Mouse (Mus musculus) forelimb bud, embryonic 11.5 days (tissue): ENCODE data around the gene Pycr2.
A peak's percentile ranks its signal among the peaks of the same experiment; 100 is the strongest.
"Not testable (repeated sequence)": the region's sequence is repeated elsewhere in the genome, so short reads cannot be mapped to it uniquely, and the experiment has no call there.

ENCODE experiments used
- DNase-seq: peaks from one replicate; pipeline ENCODE4 v3.0.0-alpha.2; 2012; ENCODE audit warnings: low read depth, low spot score

Gene Pycr2

DNA sequence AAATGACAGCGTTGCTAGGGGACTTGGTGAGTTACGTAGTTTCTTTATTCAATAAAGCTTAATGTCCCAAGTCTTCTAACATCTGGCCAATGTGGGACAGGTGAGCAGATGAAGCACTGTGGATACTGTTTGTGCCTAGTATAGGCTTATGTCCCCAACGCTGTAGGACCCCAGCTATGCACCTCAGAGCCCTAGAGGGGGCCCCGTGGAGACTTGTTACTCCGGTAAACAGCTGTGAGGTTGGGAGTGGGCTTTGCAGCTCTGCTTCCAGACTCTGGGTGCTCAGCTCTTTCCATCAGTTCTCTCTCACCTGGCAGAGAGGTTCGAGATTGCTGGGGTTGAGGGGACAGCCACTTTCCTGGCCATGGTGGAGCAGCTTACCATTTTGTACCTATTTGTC lies 1.2 kb downstream of the Pycr2 start:
- DNase-seq, result no peak

DNA sequence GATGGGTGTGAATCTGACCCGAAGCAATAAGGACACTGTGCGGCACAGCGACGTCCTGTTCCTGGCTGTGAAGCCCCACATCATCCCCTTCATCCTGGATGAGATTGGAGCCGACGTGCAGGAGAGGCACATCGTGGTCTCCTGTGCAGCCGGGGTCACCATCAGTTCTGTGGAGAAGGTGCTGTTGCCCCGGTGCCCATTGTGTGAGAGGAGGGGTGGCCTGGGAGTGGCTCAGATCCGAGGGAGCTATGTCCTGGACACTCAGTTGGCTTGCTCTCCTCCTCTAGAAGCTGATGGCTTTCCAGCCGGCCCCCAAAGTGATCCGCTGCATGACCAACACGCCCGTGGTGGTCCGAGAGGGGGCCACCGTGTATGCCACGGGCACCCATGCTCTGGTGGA lies 1.8 kb downstream of the Pycr2 start:
- DNase-seq, result no peak

DNA sequence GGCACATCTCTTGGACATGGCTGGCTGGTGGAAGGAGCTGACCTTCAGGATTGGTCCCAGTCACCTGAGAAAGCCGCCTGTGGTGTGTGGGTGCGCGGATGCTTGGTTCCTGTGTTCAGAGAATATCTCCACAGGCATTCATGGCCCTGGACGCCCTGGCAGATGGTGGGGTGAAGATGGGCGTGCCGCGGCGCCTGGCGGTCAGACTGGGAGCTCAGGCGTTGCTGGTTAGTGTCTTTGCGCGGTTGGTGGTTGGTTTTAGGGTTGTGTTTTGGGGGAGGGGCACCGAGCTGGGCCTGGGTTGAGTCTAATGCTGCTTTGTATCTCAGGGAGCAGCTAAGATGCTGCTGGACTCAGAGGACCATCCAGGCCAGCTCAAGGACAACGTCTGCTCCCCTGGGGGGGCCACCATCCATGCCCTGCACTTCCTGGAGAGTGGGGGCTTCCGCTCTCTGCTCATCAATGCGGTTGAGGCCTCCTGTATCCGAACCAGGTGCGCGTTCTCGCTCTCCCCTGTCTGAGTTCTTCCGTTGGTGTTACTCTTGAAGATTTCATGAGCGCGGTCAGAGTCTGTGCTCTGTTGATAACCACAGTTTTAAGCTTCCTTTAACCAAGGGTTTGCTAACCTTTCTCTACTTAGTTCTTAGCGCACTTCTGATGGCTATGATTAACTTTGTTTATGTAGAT lies 2.5 kb downstream of the Pycr2 start:
- no peak for DNase-seq

DNA sequence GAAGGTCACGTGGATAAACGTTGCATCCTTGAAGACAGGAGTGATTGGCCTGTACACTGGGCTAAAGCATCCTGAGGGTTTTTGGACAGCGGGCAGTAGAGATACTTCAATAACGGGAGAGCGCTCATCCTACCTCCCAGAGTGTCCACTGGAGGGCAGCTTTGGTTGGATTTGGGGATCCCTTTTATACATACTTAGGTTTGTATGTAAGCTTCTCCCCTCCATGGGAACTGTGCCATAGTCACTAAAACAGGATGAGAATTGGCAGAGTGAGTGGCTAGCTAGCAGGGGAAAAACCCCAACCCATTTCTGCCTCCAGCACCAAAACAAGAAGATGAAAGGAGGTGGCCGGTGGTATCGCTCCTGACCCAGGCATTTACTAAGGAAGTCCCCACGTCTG lies 7.0 kb downstream of the Pycr2 start:
- no peak for DNase-seq

DNA sequence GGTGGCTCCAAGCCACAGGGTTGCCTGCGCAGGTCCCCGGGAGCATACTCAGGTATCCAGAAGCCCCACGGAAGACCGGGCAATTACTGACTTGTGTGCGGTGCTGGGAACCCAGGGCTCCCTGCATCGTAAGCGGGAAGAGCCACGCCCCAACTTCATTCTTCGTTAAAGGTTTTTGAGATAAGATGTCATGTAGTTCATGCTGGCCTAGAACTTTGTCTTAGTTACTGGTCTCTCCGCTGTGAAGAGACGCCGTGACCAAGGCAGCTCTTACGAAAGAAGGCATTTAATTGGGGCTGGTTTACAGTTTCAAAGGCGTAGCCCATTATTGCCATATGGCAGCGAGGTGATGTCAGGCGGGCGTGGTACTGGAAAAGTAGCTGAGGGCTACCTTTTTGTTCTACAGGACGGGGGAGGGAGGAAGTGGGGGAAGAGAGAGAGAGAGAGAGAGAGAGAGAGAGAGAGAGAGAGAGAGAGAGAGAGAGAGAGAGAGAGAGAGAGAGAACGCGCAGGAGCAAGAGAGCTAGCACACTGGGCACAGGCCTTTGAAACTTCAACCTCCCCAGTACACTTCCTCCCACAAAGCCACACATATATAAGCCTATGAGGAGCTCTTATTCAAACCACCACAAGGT lies 7.7 kb downstream of the Pycr2 start:
- no peak for DNase-seq

DNA sequence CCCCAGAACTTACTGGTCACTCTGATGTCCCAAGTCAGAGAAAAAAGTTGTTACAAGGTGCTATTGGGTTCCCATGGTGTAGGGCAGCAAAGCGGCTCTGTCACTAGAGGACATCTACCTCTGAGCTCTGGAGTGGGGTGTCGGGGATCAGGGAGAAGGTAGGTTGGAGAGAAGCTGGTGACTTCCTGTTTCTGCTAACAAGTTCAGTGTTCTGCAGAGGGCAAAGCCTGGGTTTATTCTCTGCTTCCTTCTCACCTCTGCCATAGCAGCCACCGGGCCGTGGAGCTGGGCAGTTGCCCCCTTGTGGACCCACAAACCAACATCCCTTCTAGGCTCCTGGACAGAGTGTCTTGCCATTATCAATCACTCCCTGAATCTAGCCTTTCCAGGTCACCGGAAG lies 8.7 kb downstream of the Pycr2 start:
- DNase-seq, result no peak

DNA sequence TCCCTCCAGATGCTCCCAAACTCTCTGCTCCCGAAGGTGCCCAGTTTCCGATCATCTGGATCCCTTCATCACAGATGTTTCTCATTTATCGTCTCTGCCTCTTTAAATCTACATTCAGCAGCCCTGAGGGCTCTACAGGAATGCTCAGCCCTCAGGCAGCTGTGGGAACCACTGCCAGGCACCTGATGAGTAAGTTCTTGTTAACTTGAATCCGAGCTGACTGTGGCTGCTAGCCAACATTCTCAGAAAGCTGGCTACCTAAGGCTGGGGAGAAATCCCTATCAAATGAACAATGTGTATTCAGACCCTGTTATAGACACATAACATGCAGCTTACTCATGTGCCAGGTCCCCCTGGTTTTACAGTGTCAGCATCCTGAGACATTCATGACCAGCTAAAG lies 9.7 kb downstream of the Pycr2 start:
- DNase-seq, result peak; percentile 68

DNA sequence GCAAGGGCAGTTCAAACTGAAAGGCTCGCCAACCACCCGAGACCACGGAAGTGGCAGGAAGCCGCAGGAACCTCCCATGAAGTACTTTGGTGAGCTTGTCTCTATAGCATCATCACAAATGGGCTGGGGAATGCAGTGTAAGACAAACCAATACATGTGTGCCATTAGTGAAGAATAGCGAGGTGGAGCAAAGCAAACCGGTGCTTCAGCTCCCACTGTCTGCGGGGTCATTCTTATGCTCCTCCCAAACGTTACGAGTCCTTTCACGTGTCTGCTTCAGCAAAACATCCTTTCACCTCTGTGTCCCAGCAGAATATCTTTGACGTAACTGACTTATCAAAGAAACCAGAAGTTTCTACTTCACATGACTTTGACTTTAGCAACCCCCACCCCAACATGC lies 12.3 kb downstream of the Pycr2 start:
- no peak for DNase-seq

DNA sequence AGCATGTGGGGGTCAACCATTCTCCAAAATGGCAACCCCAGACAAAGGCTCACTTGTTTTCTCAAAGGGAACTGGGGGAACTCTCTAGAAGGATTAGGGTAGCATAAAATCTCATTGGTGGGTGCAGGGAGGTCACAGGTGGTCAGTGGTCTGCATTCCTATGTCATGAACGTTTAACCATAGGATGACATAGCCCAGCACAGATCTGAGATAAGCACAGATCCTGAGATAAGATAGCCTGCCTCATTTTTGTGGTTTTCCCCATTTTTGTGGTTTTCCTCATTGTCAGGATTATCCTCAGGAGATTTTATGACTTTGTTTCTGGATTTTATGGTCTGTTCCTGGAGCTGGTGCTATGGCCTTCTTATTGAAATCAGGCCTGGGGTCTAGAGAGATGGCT lies 13.0 kb downstream of the Pycr2 start:
- no peak for DNase-seq

DNA sequence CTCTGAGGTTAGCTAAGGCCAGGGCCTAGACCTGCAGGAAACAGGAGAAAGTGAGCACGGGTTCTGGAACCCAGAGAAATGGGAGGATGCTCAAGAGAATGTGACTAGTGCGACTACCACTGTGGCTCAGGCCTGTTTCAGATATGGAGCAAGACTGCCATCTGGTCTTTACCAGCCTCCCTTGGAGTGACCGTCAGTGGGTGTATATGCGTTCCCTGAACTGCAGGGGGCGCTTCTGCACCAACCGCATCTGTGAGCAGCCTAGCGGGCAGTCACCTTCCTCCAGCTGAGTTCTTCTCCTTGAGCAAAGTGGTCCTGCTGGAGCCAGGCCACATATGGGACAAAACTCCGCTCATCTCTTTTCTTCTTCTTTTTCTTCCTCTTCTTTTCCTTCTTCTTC lies 15.6 kb downstream of the Pycr2 start:
- DNase-seq, result no peak

DNA sequence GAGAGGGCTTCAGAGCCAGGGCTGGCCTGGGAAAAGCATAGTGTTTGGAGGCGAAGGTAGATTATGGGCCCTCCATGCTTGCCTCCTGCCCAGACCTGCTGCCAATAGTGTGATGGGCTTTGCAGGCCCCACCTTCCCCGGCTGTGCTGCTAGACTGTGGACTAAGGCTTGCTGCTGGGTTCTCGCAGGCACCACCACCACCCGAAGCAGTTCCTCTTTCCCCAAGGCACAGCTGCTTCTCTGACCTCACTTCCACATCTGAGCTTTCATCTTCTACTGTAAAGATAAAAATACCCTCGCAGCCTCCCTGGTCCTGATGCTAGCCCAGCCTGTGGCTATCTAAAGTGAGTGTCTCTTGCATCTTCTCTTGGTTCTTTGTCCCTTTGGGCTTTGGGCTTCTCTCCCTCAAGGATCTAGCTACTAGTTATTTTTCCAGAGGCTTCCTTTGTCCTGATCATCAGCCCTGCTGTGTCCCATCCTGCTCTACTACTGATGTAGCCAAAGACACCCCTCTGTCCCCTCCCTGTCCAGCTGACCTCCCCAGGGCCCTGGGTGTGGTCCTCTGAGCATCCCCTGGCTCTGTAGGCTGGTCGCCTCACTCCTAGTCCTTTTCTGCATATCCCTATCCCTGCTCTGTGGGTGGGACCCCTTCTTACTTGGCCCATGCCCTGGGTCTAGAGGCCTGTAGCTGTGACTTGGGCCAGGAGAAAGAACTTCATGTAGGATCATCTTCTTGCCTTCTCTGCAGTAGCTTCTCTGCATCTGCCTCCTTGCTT lies 18.4 kb downstream of the Pycr2 start:
- DNase-seq, result no peak

DNA sequence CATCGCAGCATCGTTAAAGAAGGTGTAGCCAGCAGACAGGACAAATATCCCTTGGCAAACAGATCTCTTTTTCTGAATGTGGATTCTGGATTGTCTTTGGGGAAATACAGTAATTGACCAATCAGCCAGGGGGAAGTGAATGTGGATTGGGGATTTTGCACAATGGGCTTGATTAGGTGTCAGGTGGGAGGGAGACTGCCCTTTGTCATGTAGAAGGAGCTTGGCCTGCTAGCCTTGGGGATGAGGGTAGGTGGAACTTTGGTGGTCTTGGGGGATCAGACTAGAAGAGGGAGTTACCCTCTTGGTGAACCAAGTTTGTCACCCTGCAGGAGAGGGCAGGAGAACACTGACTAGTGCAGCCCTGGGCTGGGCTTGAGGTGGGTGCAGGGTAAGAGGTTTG lies 20.6 kb downstream of the Pycr2 start:
- no peak for DNase-seq

DNA sequence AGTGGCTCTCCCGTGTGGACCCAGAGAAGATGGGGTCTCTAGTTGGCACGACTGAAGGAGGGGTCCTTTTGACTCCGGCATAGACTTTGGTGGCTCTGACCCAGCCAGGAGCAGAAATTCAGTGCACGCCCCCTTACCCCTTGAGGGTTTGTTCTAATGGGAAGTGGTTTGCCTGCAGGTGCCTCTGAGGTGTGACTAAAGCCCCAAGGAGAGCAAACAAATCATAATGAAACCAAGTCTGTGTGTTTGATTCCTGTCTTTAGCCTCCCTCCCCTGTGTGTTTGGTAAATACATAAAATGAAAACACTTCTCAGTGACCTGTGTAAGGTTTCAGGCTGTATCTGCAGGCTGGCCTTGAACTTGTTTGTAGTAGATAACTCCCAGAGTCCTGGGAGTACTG lies 22.2 kb downstream of the Pycr2 start:
- DNase-seq, result no peak

DNA sequence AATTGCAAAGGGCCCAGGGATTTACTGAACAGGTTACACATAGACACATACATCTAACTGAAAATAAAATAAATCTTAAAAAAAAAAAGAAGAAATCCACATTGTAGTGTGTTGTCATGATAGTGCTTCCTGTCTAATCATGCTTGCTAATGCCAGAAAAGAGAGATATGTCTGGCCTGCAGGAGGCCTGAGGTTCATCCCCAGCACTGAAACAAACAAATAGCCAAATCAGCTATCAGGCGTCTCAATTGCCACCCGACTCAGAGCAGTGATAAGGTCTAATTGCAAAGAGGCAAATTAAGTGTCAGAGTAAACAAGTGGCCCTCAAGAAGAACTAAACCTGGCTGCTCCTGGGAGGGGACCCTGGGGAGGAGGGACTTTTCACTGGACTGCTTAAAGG lies 25.5 kb downstream of the Pycr2 start:
- no peak for DNase-seq

DNA sequence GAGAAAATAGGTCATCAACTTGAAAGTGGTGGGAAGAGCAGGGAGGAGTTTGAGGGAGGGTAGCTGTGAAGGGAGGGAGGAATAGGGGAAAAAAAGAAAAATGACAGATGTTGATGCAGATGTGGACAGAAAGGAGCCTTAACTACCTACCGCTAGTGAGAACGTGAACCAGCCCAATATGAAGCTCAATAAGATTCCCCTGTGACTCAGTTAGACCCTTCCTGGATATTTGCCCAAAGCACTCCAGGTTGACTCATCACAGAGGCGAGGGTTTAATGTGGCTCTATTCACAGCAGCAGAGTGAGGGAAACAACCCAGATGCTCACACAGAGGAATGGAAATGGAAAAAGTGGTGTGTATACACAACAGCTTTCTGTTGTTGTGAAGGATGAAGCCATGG lies 27.0 kb downstream of the Pycr2 start:
- DNase-seq, result no peak

DNA sequence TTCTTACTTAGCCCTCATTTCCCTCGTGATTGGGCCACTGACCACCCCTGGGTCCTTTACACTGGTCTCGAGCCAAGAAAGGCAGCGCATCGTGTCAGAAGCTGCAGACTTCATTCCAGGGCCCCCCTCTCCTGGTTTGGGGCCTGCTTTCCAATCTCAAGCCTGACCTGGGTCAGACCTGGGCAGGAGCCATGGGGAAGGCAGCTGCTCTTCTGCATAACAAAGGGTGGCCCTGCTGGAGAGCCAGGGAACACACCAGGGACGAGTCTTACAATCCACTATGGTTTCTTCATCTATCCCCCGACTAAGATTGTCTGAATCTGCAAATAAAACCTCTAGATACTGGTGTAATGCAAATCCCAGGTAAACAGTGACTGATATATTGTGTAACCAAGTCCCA lies 29.6 kb downstream of the Pycr2 start:
- DNase-seq, result no peak

DNA sequence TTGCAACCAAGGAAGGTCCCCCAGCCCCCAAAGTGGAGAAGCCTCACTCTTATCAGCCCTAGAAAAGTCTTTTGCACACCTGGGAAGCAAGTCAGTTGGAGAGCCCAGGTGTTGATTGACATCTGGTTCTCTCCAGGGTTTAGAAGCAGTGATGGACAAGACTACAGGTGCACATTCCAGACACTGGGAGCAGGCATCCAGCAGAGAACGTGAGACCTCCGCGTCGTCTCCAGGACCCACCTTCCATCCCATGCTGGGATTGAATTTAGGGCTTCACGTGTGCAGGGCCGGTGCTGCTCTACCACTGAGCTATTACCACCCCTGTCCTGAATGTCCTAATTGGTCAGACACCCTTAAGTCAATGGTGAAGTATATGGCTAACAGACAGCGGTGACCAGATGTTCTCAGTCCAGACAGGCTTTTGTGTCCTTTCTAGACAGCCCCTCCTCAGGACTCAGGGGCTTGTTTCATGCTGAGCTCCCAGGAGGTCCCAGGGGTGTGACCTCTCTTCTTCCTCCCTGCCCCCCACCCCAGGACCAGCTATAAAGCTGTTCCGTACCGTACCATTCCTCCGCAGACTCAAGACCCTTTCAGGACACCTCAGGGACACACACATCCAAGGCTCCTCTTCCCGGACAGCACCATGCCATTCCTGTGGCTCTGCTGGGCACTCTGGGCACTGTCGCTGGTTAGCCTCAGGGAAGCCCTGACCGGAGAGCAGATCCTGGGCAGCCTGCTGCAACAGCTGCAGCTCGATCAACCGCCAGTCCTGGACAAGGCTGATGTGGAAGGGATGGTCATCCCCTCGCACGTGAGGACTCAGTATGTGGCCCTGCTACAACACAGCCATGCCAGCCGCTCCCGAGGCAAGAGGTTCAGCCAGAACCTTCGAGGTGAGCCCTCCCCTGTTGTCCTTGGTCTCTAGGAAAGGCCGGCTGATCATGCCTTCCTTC lies 30.6 kb downstream of the Pycr2 start, which contains the start of gene Lefty1:
Lefty1 (plus strand) TSS at position 556 of the 953 bp plus-strand sequence.
- DNase-seq, result no peak

DNA sequence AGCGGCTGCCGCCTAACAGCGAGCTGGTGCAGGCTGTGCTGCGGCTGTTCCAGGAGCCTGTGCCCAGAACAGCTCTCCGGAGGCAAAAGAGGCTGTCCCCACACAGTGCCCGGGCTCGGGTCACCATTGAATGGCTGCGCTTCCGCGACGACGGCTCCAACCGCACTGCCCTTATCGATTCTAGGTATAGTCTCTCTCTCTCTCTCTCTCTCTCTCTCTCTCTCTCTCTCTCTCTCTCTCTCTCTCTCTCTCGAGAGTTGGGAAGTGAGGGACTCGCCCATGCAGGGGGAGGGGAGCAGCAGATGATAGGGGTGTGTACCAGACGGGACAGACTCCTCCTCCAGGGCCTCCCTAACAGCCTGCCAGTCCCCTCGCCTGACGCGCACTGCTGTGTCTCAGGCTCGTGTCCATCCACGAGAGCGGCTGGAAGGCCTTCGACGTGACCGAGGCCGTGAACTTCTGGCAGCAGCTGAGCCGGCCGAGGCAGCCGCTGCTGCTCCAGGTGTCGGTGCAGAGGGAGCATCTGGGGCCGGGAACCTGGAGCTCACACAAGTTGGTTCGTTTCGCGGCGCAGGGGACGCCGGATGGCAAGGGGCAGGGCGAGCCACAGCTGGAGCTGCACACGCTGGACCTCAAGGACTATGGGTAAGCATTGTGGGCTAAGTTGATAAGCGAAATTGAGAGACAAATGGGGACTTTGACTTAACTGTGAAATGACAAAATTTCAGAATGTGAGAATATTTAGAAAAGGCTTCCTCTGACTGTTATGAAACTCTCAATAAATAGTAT lies 32.7 kb downstream of the Pycr2 start:
- DNase-seq, result not testable (repeated sequence)

DNA sequence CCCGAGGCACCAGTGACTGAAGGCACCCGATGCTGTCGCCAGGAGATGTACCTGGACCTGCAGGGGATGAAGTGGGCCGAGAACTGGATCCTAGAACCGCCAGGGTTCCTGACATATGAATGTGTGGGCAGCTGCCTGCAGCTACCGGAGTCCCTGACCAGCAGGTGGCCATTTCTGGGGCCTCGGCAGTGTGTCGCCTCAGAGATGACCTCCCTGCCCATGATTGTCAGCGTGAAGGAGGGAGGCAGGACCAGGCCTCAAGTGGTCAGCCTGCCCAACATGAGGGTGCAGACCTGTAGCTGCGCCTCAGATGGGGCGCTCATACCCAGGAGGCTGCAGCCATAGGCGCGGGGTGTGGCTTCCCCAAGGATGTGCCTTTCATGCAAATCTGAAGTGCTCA lies 33.5 kb downstream of the Pycr2 start:
- not testable (repeated sequence) for DNase-seq

DNA sequence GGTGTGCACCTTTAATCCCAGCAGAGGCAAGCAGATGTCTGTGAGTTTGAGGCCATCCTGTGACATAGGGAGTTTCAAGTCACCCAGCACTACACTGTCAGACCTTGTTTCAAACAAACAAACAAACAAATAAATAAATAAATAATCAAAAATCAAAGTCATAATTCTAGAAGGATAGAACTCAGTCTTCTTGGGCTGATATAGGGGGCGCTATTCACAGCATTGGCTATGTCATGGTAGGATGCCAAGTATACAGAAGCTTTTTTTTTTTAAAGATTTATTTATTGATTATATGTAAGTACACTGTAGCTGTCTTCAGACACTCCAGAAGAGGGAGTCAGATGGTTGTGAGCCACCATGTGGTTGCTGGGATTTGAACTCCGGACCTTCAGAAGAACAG lies 34.7 kb downstream of the Pycr2 start:
- not testable (repeated sequence) for DNase-seq
